Mouse (Mus musculus): ENCODE measurements around the gene Slco3a1.

DNA sequence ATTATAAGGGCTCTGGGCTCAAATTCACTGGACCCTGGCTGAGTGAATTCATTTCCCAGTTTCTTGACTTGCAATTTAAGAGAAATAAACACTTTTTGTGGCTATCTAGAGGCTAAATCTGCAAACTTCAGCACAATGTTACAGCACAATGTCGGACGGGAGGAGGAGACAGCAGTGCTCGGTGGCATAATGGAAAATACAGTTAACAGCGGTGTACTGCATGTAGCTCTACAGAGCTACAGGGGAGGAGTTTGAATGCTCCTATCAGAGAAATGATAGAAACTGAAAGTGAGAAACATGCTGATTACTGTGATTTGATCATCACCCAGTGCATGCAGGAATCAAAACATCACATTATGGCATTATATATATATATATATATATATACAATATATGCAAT, 68.5 kb downstream of the Slco3a1 start:
- TF ChIP-seq MAFK (IDR thresholded peaks at IDR 0.05; ENCODE audit: insufficient read depth, low read depth, low read length) = no peak
- TF ChIP-seq ZNF384 (IDR thresholded peaks at IDR 0.05; ENCODE audit: low read depth, low read length) = no peak
- no peak for TF ChIP-seq HCFC1 (IDR thresholded peaks at IDR 0.05; ENCODE audit: borderline replicate concordance, insufficient read depth, low read length)
- TF ChIP-seq ZC3H11A (IDR thresholded peaks at IDR 0.05; ENCODE audit: borderline replicate concordance, low read depth, low read length) = no peak
